ENCODE assay signal across 18 mouse cellular contexts in genomic region chr3:52990041-52990737, GRCm38 (mm10). TPM values are rescaled to one million over a fixed set of nuclear protein-coding genes. Genes with fewer than 3 reads are reported as not detected.
DNase-seq lines count a peak whose midpoint lies in the region; ATAC-seq and TF ChIP-seq lines count a peak whose summit lies in the region.
"Had no signal": no experiment of that assay in that cellular context is flagged by ENCODE, and none has a peak within 500 bp of the region (broad histone marks: within the 10 kb centered on the region; RNA-seq: fewer than 3 reads in every experiment).

No protein-coding gene starts in this region.

- H3K27me3 ChIP-seq in intestine, embryonic 16.5 days (replicated peaks; ENCODE audit: control insufficient read depth, insufficient read depth, low read length) = no peaks in the 10 kb centered on the region
- H3K27me3 ChIP-seq: forebrain, embryonic 15.5 days; heart, embryonic 13.5 days; hindbrain, embryonic 12.5 days; liver, embryonic 12.5 days had no signal

- DNase-seq in frontal cortex, postnatal 36 days (ENCODE audit: low spot score in 2 of 2) = no peak
- DNase-seq in layer of hippocampus, adult 2 months (ENCODE audit: low spot score in 2 of 2) = no peak
- DNase-seq in layer of hippocampus, adult 8-10 months (ENCODE audit: low spot score in 2 of 2) = no peak
- DNase-seq in brain, adult 2 months (ENCODE audit: low read depth, low spot score) = peak; percentile 37
- no peak for DNase-seq in gastrocnemius, adult 2 months
- DNase-seq: adrenal gland, postnatal 36 days; gastrocnemius, postnatal 25 days; kidney, postnatal 36 days had no signal

- H3K4me2 ChIP-seq in intestine, embryonic 16.5 days (ENCODE audit: low read depth, low read length) = no peak overlapping the region
- H3K4me2 ChIP-seq: forebrain, embryonic 15.5 days; heart, embryonic 13.5 days; hindbrain, embryonic 12.5 days; liver, embryonic 12.5 days; midbrain, embryonic 11.5 days had no signal

- ATAC-seq in frontal cortex, adult (ENCODE audit: low TSS enrichment) = peak; percentile 68
- peak; percentile 59 for ATAC-seq in megakaryocyte-erythroid progenitor cell, adult 5-6 weeks (replicated peaks; ENCODE audit: low FRiP score, low TSS enrichment, poor library complexity, severe bottlenecking)
- no peak for ATAC-seq in intestine, embryonic 16.5 days
- ATAC-seq: forebrain, embryonic 15.5 days; liver, embryonic 12.5 days; lung, postnatal 0 days had no signal

- H3K27ac ChIP-seq in layer of hippocampus, adult 2 months = peak overlapping the region; percentile 55; the same call in 1 of the 2 replicates
- H3K27ac ChIP-seq in intestine, embryonic 16.5 days (ENCODE audit: low read length) = no peak overlapping the region
- H3K27ac ChIP-seq in gastrocnemius, adult 2 months = no peak overlapping the region
- H3K27ac ChIP-seq: forebrain, embryonic 15.5 days; heart, embryonic 13.5 days; hindbrain, embryonic 12.5 days; liver, embryonic 12.5 days had no signal

- WGBS in intestine, embryonic 16.5 days = 59% methylated on average over 18 of the region's 18 CpGs

- H3K4me1 ChIP-seq in intestine, embryonic 16.5 days (ENCODE audit: control insufficient read depth, insufficient read depth, low read length) = no peaks in the 10 kb centered on the region
- H3K4me1 ChIP-seq: forebrain, embryonic 15.5 days; heart, embryonic 13.5 days; hindbrain, embryonic 12.5 days had no signal

- H3K4me3 ChIP-seq in layer of hippocampus, adult 2 months = no peak overlapping the region
- H3K4me3 ChIP-seq in intestine, embryonic 16.5 days (ENCODE audit: low read length) = no peak overlapping the region
- H3K4me3 ChIP-seq in gastrocnemius, adult 2 months = no peak overlapping the region
- H3K4me3 ChIP-seq: forebrain, embryonic 15.5 days; heart, embryonic 13.5 days; hindbrain, embryonic 12.5 days; liver, embryonic 12.5 days had no signal

- intact Hi-C loops in gastrocnemius, adult 2 months (cut with DNase I) = no loop called here

- peak; percentile 42 for TF ChIP-seq CTCF in layer of hippocampus, adult 2 months (conservative IDR thresholded peaks at IDR 0.05)
- TF ChIP-seq CTCF in gastrocnemius, adult 2 months (IDR thresholded peaks at IDR 0.05) = no peak

- H3K9me3 ChIP-seq in intestine, embryonic 16.5 days (ENCODE audit: control insufficient read depth, low read length) = no peaks in the 10 kb centered on the region
- H3K9me3 ChIP-seq: forebrain, embryonic 15.5 days; G1E; heart, embryonic 13.5 days; hindbrain, embryonic 12.5 days; liver, embryonic 12.5 days had no signal

- no peak overlapping the region for H3K9ac ChIP-seq in intestine, embryonic 16.5 days (ENCODE audit: low read depth, low read length)
- H3K9ac ChIP-seq: forebrain, embryonic 15.5 days; heart, embryonic 13.5 days; hindbrain, embryonic 12.5 days; liver, embryonic 12.5 days had no signal

- H3K36me3 ChIP-seq in intestine, embryonic 16.5 days (ENCODE audit: control insufficient read depth, insufficient read depth, low read length) = 0 out of 2 replicates have a peak, but pooled peaks cover 7% of the 10 kb centered on the region

RNA-seq across cellular contexts. Expression of gene Cog6, which starts 26.8 kb away (rescaled TPM):
- 10 to 100 TPM; 37.7 to 42.4 TPM for total RNA-seq in layer of hippocampus, adult 2 months (2021)
- total RNA-seq in layer of hippocampus, adult 8-10 months (2022) = 10 to 100 TPM; 36.2 to 44.2 (median 40.9) TPM
- 18.5 and 24.7 TPM in 2 replicates for total RNA-seq in megakaryocyte-erythroid progenitor cell, adult 5-6 weeks (2014; fragmentation: Nextera tagmentation)
- 35.5 and 46.9 TPM in 2 replicates for total RNA-seq in megakaryocyte-erythroid progenitor cell, adult 5-6 weeks (2017)
- 37.5 and 40.4 TPM in 2 replicates for polyA plus RNA-seq in intestine, embryonic 16.5 days (2015; fragmentation: Nextera tagmentation; extraction: Ambion mirVana)
- 10 to 100 TPM; 42.1 to 45.1 TPM for total RNA-seq in gastrocnemius, adult 2 months (2021)

RNA-seq across cellular contexts. Expression of gene Lhfp, which starts 51.1 kb away (rescaled TPM):
- 10 to 100 TPM; 19.1 to 20.4 TPM for total RNA-seq in layer of hippocampus, adult 2 months (2021)
- 10 to 100 TPM; 16.6 to 21.7 (median 19.1) TPM for total RNA-seq in layer of hippocampus, adult 8-10 months (2022)
- total RNA-seq in megakaryocyte-erythroid progenitor cell, adult 5-6 weeks (2014; fragmentation: Nextera tagmentation) = not detected in 2 replicates
- 0.76 TPM in 1 of 2 replicates, not detected in the other for total RNA-seq in megakaryocyte-erythroid progenitor cell, adult 5-6 weeks (2017)
- 39.3 and 39.6 TPM in 2 replicates for polyA plus RNA-seq in intestine, embryonic 16.5 days (2015; fragmentation: Nextera tagmentation; extraction: Ambion mirVana)
- 10 to 100 TPM in 1 of 2 experiments, 1 to 10 TPM in 1; 10.0 to 16.6 TPM for total RNA-seq in gastrocnemius, adult 2 months (2021)

Comparison
In these comparisons a context has a peak if more than half of its experiments do, and no peak if none do; other contexts are left out.
1. RNA of gene Lhfp, which starts 51.1 kb away (total RNA-seq): 19.1 to 20.4 TPM in layer of hippocampus, adult 2 months, 16.6 to 21.7 TPM in layer of hippocampus, adult 8-10 months and 10.0 to 16.6 TPM in gastrocnemius, adult 2 months; 0.76 TPM in megakaryocyte-erythroid progenitor cell, adult 5-6 weeks; every median in the first group is over 4 times any median in the second.